Mouse (Mus musculus) liver, adult 2 months (tissue): ENCODE measurements around the gene Arhgap32. TPM values are rescaled to one million over a fixed set of nuclear protein-coding genes. Genes with fewer than 3 reads are reported as not detected.

Experiments used
- DNase-seq: peaks from one replicate; pipeline ENCODE4 v3.0.0-alpha.2; 2011; ENCODE audit warnings: low read depth, low spot score; ENCODE audit errors: extremely low read depth
- H3K27ac ChIP-seq: fragments of 200-500 bp; replicated peaks from 2 replicates; pipeline ENCODE4 v1.5.1; 2012; ENCODE audit warnings: low read depth, mild to moderate bottlenecking, control low read depth, inconsistent platforms, low read length; ENCODE audit not compliant: insufficient read depth
- H3K27me3 ChIP-seq: fragments of 200-500 bp; 2 replicates; pipeline ENCODE4 v1.6.1; 2012; ENCODE audit warnings: mild to moderate bottlenecking, moderate library complexity, low read length, inconsistent platforms; ENCODE audit not compliant: control insufficient read depth, insufficient read depth
- H3K36me3 ChIP-seq: fragments of 200-500 bp; 2 replicates; pipeline ENCODE4 v1.6.1; 2012; ENCODE audit warnings: low read length, inconsistent platforms; ENCODE audit not compliant: control insufficient read depth, insufficient read depth
- H3K4me1 ChIP-seq: fragments of 200-500 bp; 2 replicates; pipeline ENCODE4 v1.6.1; 2011; ENCODE audit warnings: low read length; ENCODE audit not compliant: control insufficient read depth, insufficient read depth
- H3K4me3 ChIP-seq: fragments of 200-500 bp; 2 replicates; pipeline ENCODE4 v1.5.1; 2011; ENCODE audit warnings: low read depth, mild to moderate bottlenecking, control low read depth, low read length, moderate library complexity; ENCODE audit not compliant: insufficient read depth
- H3K79me2 ChIP-seq: fragments of 200-500 bp; 2 replicates; pipeline ENCODE4 v1.6.1; 2012; ENCODE audit warnings: inconsistent platforms, mild to moderate bottlenecking, low read length, moderate library complexity; ENCODE audit not compliant: control insufficient read depth, insufficient read depth
- H3K9ac ChIP-seq: fragments of 200-500 bp; 2 replicates; pipeline ENCODE4 v1.6.1; 2012; ENCODE audit warnings: low read depth, mild to moderate bottlenecking, control low read depth, inconsistent platforms, low read length
- CTCF ChIP-seq: fragments of 200-500 bp; IDR thresholded peaks from 2 replicates; pipeline ENCODE4 v1.5.1; 2011; ENCODE audit warnings: low read depth, low read length, control low read depth
- POLR2A ChIP-seq: fragments of 200-500 bp; IDR thresholded peaks from 2 replicates; pipeline ENCODE4 v1.6.1; 2011; ENCODE audit warnings: low read length, control low read depth; ENCODE audit not compliant: insufficient read depth; ENCODE audit errors: extremely low read depth
- WGBS: fragments of 180-500 bp; shearing (Covaris S2); methylation state at CpG from one replicate; pipeline ENCODE4 v1.1.7; 2018; 5-methylcytosine and 5-hydroxymethylcytosine counted together
- polyA plus RNA-seq: library from polyadenylated mRNA; depleted of rRNA; stranded (reverse); fragments of >200 nt; gene quantifications from 2 replicates; pipeline ENCODE4 v1.2.3, GENCODE M21; 2012
- total RNA-seq: library from RNA; depleted of rRNA; stranded (reverse); fragments of >200 nt; gene quantifications from 2 replicates; pipeline ENCODE4 v1.2.3, GENCODE M21; 2014

Gene Arhgap32
- total and polyA plus RNA-seq, 2 experiments: 0.98 to 3.4 TPM

DNA sequence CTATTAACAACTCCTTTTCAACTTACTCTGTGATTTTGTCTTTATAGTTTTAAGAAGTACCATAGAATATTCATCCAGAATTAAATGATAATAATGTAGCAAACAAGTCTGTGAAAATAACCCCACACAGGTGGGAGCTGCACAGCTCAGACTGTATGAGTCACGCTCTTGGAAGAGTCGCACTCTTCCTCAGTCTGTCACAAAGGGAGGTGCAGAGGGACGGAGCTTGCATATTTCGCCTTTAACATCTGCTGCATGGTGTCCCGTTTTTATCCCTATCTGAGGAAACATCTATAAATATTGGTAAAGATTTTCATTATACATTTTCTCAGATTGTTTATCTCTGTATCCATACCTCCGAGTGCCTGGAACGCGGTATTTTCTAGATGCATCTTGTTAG, 91.2 kb downstream of the Arhgap32 start:
- H3K27me3 ChIP-seq: no peaks in the 10 kb centered on the region
- no peaks in the 10 kb centered on the region for H3K4me1 ChIP-seq
- H3K79me2 ChIP-seq: no peaks in the 10 kb centered on the region
- peaks cover 2% of the 10 kb centered on the region for H3K36me3 ChIP-seq
- no peak for DNase-seq
- 95% methylated on average over 8 of the region's 8 CpGs for WGBS
- H3K27ac ChIP-seq: no peak overlapping the region
- TF ChIP-seq POLR2A (no peak), CTCF (no peak)
- no peak overlapping the region for H3K9ac ChIP-seq
- H3K4me3 ChIP-seq: no peak overlapping the region

GRCm38 (mm10) chr9:32208071-32208470, 92.1 kb downstream of the Arhgap32 start:
- Histone ChIP-seq H3K4me1 (no peaks in the 10 kb centered on the region), H3K27me3 (no peaks in the 10 kb centered on the region), H3K27ac (no peak overlapping the region), H3K9ac (no peak overlapping the region), H3K4me3 (no peak overlapping the region), H3K36me3 (peaks cover 2% of the 10 kb centered on the region), H3K79me2 (no peaks in the 10 kb centered on the region)
- TF ChIP-seq POLR2A (no peak), CTCF (no peak)
- peak; percentile 14 for DNase-seq
- 77% methylated on average over 5 of the region's 5 CpGs for WGBS

DNA sequence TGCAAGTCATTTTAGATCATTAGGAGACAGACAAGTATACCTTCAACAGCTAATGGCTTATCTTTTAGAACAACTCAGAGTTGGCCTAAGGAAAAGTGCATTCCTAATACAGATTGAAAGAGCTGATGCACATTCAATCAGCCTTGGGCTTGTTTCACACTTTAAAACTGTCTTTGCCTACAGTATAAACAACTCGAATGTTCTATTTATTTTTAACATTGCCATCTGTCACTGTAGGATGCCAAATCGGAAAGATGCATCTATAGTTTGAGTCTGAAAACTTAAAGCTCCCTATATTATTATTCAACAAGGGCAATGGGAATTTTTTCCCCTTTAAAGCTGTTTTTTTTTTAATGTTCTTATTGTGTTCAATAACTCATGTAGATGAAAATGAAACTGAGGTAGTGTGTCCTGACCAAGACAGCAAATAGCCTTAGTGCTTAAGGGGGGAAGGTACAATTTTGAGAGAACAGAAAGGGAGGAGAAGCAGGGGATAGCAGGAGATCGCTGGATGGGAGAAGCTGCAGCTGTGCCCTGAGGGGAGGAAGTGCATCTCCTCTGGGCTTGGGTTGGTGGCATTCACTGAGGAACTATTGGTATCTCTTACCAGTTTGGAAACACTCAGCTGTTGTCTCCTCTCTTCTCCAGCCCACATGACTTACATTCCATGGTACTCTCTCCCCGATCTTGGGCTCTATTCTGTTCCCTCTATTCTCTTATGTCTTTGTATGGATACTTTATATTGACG, 101.1 kb downstream of the Arhgap32 start:
- TF ChIP-seq POLR2A (no peak), CTCF (no peak)
- WGBS: 86% methylated on average over 5 of the region's 5 CpGs

GRCm38 (mm10) chr9:32219400-32219799, 103.5 kb downstream of the Arhgap32 start:
- WGBS: 89% methylated on average over 4 of the region's 4 CpGs
- no peak overlapping the region for H3K27ac ChIP-seq
- H3K4me1 ChIP-seq: peaks cover 3% of the 10 kb centered on the region; the same call in 1 of the 2 replicates
- no peaks in the 10 kb centered on the region for H3K27me3 ChIP-seq
- DNase-seq: no peak
- TF ChIP-seq CTCF (no peak), POLR2A (no peak)
- H3K36me3 ChIP-seq: no peaks in the 10 kb centered on the region
- H3K9ac ChIP-seq: no peak overlapping the region
- H3K4me3 ChIP-seq: no peak overlapping the region
- H3K79me2 ChIP-seq: no peaks in the 10 kb centered on the region

More for the DNA sequence above, 101.1 kb downstream of the Arhgap32 start:
- Histone ChIP-seq H3K4me3 (no peak overlapping the region), H3K9ac (no peak overlapping the region), H3K79me2 (no peaks in the 10 kb centered on the region), H3K27me3 (no peaks in the 10 kb centered on the region), H3K36me3 (no peaks in the 10 kb centered on the region), H3K4me1 (no peaks in the 10 kb centered on the region), H3K27ac (no peak overlapping the region)
- no peak for DNase-seq

DNA sequence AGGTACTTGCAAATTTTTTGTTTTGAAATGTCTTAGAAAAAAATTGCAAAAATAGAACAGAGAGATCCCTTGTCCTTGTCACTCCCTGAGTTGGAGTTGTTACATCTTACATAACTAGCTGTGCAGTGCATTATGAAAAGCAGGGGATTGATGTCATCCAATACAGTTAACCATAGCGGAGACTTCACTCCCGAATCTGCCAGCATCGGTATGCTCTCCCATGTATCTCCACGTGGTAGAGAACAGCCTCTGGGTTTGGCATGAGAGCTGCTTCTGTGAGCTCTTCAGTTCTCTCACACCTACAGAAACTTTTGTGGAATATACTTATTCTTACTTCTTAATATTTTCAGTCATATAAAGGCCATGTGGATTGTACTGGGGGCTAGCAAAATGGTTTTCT, 106.2 kb downstream of the Arhgap32 start:
- Histone ChIP-seq H3K4me3 (no peak overlapping the region), H3K36me3 (no peaks in the 10 kb centered on the region), H3K4me1 (peaks cover 3% of the 10 kb centered on the region; the same call in 1 of the 2 replicates), H3K9ac (no peak overlapping the region), H3K27me3 (no peaks in the 10 kb centered on the region), H3K79me2 (no peaks in the 10 kb centered on the region), H3K27ac (no peak overlapping the region)
- no peak for TF ChIP-seq POLR2A
- TF ChIP-seq CTCF: no peak
- no peak for DNase-seq
- WGBS: 88% methylated on average over 4 of the region's 4 CpGs

- TF ChIP-seq POLR2A (no peak), CTCF (no peak)
- Histone ChIP-seq H3K27me3 (no peaks in the 10 kb centered on the region), H3K9ac (no peak overlapping the region), H3K79me2 (no peaks in the 10 kb centered on the region), H3K4me3 (no peak overlapping the region), H3K4me1 (peaks cover 3% of the 10 kb centered on the region; the same call in 1 of the 2 replicates), H3K36me3 (no peaks in the 10 kb centered on the region), H3K27ac (no peak overlapping the region)
- 58% methylated on average over 5 of the region's 5 CpGs for WGBS
- peak; percentile 51 for DNase-seq
Measured at GRCm38 (mm10) chr9:32223739-32224529, 108.0 kb downstream of the Arhgap32 start.
